In genomic region chr6:114297260-114298002, GRCm38 (mm10) we compare ENCODE assay signal across 10 mouse cellular contexts. TPM values are rescaled to one million over a fixed set of nuclear protein-coding genes. Genes with fewer than 3 reads are reported as not detected.
DNase-seq lines count a peak whose midpoint lies in the region; ATAC-seq and TF ChIP-seq lines count a peak whose summit lies in the region.
"Had no signal": no experiment of that assay in that cellular context is flagged by ENCODE, and none has a peak within 500 bp of the region (broad histone marks: within the 10 kb centered on the region; RNA-seq: fewer than 3 reads in every experiment).

No protein-coding gene starts in this region.

- H3K9me3 ChIP-seq in hindbrain, embryonic 13.5 days = no peaks in the 10 kb centered on the region
- no peaks in the 10 kb centered on the region for H3K9me3 ChIP-seq in midbrain, postnatal 0 days (ENCODE audit: low read length)
- no peaks in the 10 kb centered on the region for H3K9me3 ChIP-seq in liver, embryonic 11.5 days (ENCODE audit: control insufficient read depth, low read length)

- peaks cover 22% of the 10 kb centered on the region for H3K36me3 ChIP-seq in hindbrain, embryonic 13.5 days
- peaks cover 18% of the 10 kb centered on the region for H3K36me3 ChIP-seq in midbrain, postnatal 0 days (ENCODE audit: insufficient read depth, low read length)
- H3K36me3 ChIP-seq in liver, embryonic 11.5 days (ENCODE audit: control insufficient read depth, insufficient read depth, low read length) = no peaks in the 10 kb centered on the region

- peaks cover 76% of the 10 kb centered on the region for H3K4me1 ChIP-seq in hindbrain, embryonic 13.5 days (replicated peaks)
- peaks cover 25% of the 10 kb centered on the region for H3K4me1 ChIP-seq in midbrain, postnatal 0 days (ENCODE audit: insufficient read depth, low read length)
- H3K4me1 ChIP-seq in liver, embryonic 11.5 days (replicated peaks; ENCODE audit: control insufficient read depth, insufficient read depth, low read length) = no peaks in the 10 kb centered on the region

- peak; percentile 43; the same call in 1 of the 2 replicates for ATAC-seq in frontal cortex, adult (ENCODE audit: low TSS enrichment)
- ATAC-seq in hindbrain, embryonic 13.5 days (ENCODE audit: low FRiP score) = peak; percentile 67
- peak; percentile 59 for ATAC-seq in midbrain, postnatal 0 days (ENCODE audit: low FRiP score)
- ATAC-seq in liver, embryonic 11.5 days (replicated peaks; ENCODE audit: low FRiP score) = no peak

- peak overlapping the region; percentile 54; the same call in 1 of the 2 replicates for H3K9ac ChIP-seq in hindbrain, embryonic 13.5 days
- peak overlapping the region; percentile 24; the same call in 1 of the 2 replicates for H3K9ac ChIP-seq in midbrain, postnatal 0 days (replicated peaks; ENCODE audit: low read length, poor library complexity, severe bottlenecking)
- H3K9ac ChIP-seq in liver, embryonic 11.5 days (ENCODE audit: low read depth, low read length) = no peak overlapping the region

- H3K27ac ChIP-seq in hindbrain, embryonic 13.5 days = peak overlapping the region; percentile 86
- H3K27ac ChIP-seq in midbrain, postnatal 0 days (ENCODE audit: low read depth, low read length) = peak overlapping the region; percentile 63
- H3K27ac ChIP-seq in liver, embryonic 11.5 days (ENCODE audit: low read depth, low read length) = no peak overlapping the region

- TF ChIP-seq POLR2A in brain, embryonic 14.5 days (IDR thresholded peaks at IDR 0.05; ENCODE audit: borderline replicate concordance, extremely low read depth, insufficient read depth, insufficient read length, poor library complexity, severe bottlenecking) = no peak

- no peak overlapping the region for H3K4me3 ChIP-seq in hindbrain, embryonic 13.5 days
- no peak overlapping the region for H3K4me3 ChIP-seq in midbrain, postnatal 0 days (ENCODE audit: low read depth, low read length)
- no peak overlapping the region for H3K4me3 ChIP-seq in liver, embryonic 11.5 days (ENCODE audit: low read depth, low read length)

- no peaks in the 10 kb centered on the region for H3K27me3 ChIP-seq in hindbrain, embryonic 13.5 days
- no peaks in the 10 kb centered on the region for H3K27me3 ChIP-seq in midbrain, postnatal 0 days (ENCODE audit: insufficient read depth, low read length)
- no peaks in the 10 kb centered on the region for H3K27me3 ChIP-seq in liver, embryonic 11.5 days (replicated peaks; ENCODE audit: control insufficient read depth, insufficient read depth, low read length)

- H3K4me2 ChIP-seq in hindbrain, embryonic 13.5 days = peak overlapping the region; percentile 13; the same call in 1 of the 2 replicates
- no peak overlapping the region for H3K4me2 ChIP-seq in midbrain, postnatal 0 days (ENCODE audit: low read depth, low read length, poor library complexity, severe bottlenecking)
- no peak overlapping the region for H3K4me2 ChIP-seq in liver, embryonic 11.5 days

- TF ChIP-seq CTCF in brain, embryonic 14.5 days (IDR thresholded peaks at IDR 0.05; ENCODE audit: borderline replicate concordance, extremely low read depth, insufficient read depth, insufficient read length) = peak; percentile 28; the same call in 1 of the 2 replicates
- peak; percentile 63 for TF ChIP-seq CTCF in midbrain, postnatal 0 days (IDR thresholded peaks at IDR 0.05)

- WGBS in hindbrain, embryonic 13.5 days = 17% methylated on average over 10 of the region's 10 CpGs
- WGBS in midbrain, postnatal 0 days = 25% methylated on average over 9 of the region's 10 CpGs
- WGBS in liver, embryonic 11.5 days = 58% methylated on average over 10 of the region's 10 CpGs

- no peak for DNase-seq in frontal cortex, postnatal 25 days (ENCODE audit: low spot score in 2 of 2)
- DNase-seq in brain, embryonic 14.5 days (ENCODE audit: low read depth) = peak; percentile 95
- peak; percentile 65 for DNase-seq in midbrain, postnatal 0 days (ENCODE audit: low spot score)
- no peak for DNase-seq in ovary, postnatal 36 days (ENCODE audit: low spot score)
- no peak for DNase-seq in gastrocnemius, postnatal 36 days
- DNase-seq in liver, embryonic 11.5 days (ENCODE audit: low spot score) = no peak

- intact Hi-C loops in gastrocnemius, postnatal 36 days (cut with DNase I) = no loop called here

RNA-seq across cellular contexts. Expression of gene Slc6a1, which starts 15.0 kb away (rescaled TPM):
- polyA plus RNA-seq in brain, embryonic 14.5 days (2012; rRNA removed) = 210 and 269 TPM in 2 replicates
- polyA plus RNA-seq in hindbrain, embryonic 13.5 days (2015; fragmentation: Nextera tagmentation; extraction: Ambion mirVana) = 78.0 and 87.2 TPM in 2 replicates
- 434 and 507 TPM in 2 replicates for total RNA-seq in midbrain, postnatal 0 days (2014; rRNA removed)
- polyA plus RNA-seq in midbrain, postnatal 0 days (2015; fragmentation: Nextera tagmentation; extraction: Ambion mirVana) = 208 and 221 TPM in 2 replicates
- total RNA-seq in gastrocnemius, postnatal 36 days (2021) = under 1 TPM; 0.20 to 0.54 TPM
- 0.05 and 0.08 TPM in 2 replicates for polyA plus RNA-seq in liver, embryonic 11.5 days (2014; fragmentation: Nextera tagmentation; extraction: Ambion mirVana)
- total RNA-seq: megakaryocyte progenitor cell, adult 5-6 weeks had no signal
- polyA plus RNA-seq: heart, postnatal 0 days had no signal

Comparison
In these comparisons a context has a peak if more than half of its experiments do, and no peak if none do; other contexts are left out.
1. DNase-seq: peak in brain, embryonic 14.5 days (single experiment) and midbrain, postnatal 0 days (single experiment); none in frontal cortex, postnatal 25 days (0 of 2), ovary, postnatal 36 days (single experiment), gastrocnemius, postnatal 36 days (0 of 2) and liver, embryonic 11.5 days (single experiment).
2. RNA of gene Slc6a1, which starts 15.0 kb away (polyA plus RNA-seq): 210 to 269 TPM in brain, embryonic 14.5 days, 208 to 221 TPM in midbrain, postnatal 0 days and 78.0 to 87.2 TPM in hindbrain, embryonic 13.5 days; 0.05 to 0.08 TPM in liver, embryonic 11.5 days; every median in the first group is over 10 times any median in the second.